Mouse (Mus musculus) MEL (cell line): ENCODE measurements at regions not wholly inside any gene's neighbourhood (a gene's known extent, or its start where the extent isn't known, plus 50 kb on each side); places are given as distances from the start of the nearest gene placed in this dataset.

ENCODE experiments used
- CTCF ChIP-seq, 3 experiments: IDR thresholded peaks in 2 of 3; conservative IDR thresholded peaks in 1 of 3; 2 replicates each; pipeline ENCODE4 v1.5.1; 2011 to 2012; ENCODE audit warnings: low read length in 3 of 3, low read depth in 2 of 3, mild to moderate bottlenecking in 2 of 3, improper control_type of control experiment in 1 of 3, inconsistent platforms in 1 of 3, mixed read lengths in 1 of 3, moderate library complexity in 1 of 3; ENCODE audit not compliant: control insufficient read depth in 1 of 3, insufficient read depth in 1 of 3, poor library complexity in 1 of 3, severe bottlenecking in 1 of 3
- ELF1 ChIP-seq: IDR thresholded peaks from 2 replicates; pipeline ENCODE4 v1.6.1; 2014; ENCODE audit warnings: low read depth, mild to moderate bottlenecking, inconsistent platforms, low read length, improper control_type of control experiment, moderate library complexity
- MAX ChIP-seq: IDR thresholded peaks from 2 replicates; pipeline ENCODE4 v1.6.1; 2011; ENCODE audit warnings: low read length, improper control_type of control experiment
- NRF1 ChIP-seq: IDR thresholded peaks from 2 replicates; pipeline ENCODE4 v1.6.1; 2014; ENCODE audit warnings: low read depth, mild to moderate bottlenecking, inconsistent platforms, low read length, improper control_type of control experiment, moderate library complexity; ENCODE audit not compliant: poor library complexity, insufficient read depth, severe bottlenecking
- POLR2A ChIP-seq, 2 experiments: IDR thresholded peaks; 2 replicates each; pipeline ENCODE4 v1.6.1; 2011 to 2012; ENCODE audit warnings: low read length in 2 of 2, mild to moderate bottlenecking in 2 of 2, control low read depth in 1 of 2, improper control_type of control experiment in 1 of 2, low read depth in 1 of 2, moderate library complexity in 1 of 2; ENCODE audit not compliant: control insufficient read depth in 1 of 2, insufficient read depth in 1 of 2, poor library complexity in 1 of 2

- TF ChIP-seq MAX (no peak), POLR2A (IDR thresholded peaks at IDR 0.05; ENCODE audit: control insufficient read depth in 1 of 2, insufficient read depth in 1 of 2, low read depth in 1 of 2, low read length in 2 of 2, poor library complexity in 1 of 2) (no peak), ELF1 (no peak), CTCF (IDR thresholded peaks at IDR 0.05 in 2 of 3, conservative IDR thresholded peaks at IDR 0.05 in 1 of 3; ENCODE audit: control insufficient read depth in 1 of 3, insufficient read depth in 1 of 3, low read depth in 2 of 3, low read length in 3 of 3, poor library complexity in 1 of 3, severe bottlenecking in 1 of 3) (no peak), NRF1 (no peak)
Measured at GRCm38 (mm10) chr7:78003086-78003485, 734.7 kb downstream of the Ntrk3 start.
